Mouse (Mus musculus) megakaryocyte, embryonic 14.5 days (primary cell): Measurements from ENCODE around the gene Ambn. TPM values are rescaled to one million over a fixed set of nuclear protein-coding genes. Genes with fewer than 3 reads are reported as not detected.
"Not testable (repeated sequence)": the region's sequence is repeated elsewhere in the genome, so short reads cannot be mapped to it uniquely, and the experiment has no call there.

ENCODE experiments used
- H3K27me3 ChIP-seq: replicated peaks from 2 replicates; pipeline ENCODE3; 2012; ENCODE audit warnings: inconsistent platforms
- H3K36me3 ChIP-seq: replicated peaks from 2 replicates; pipeline ENCODE3; 2012; ENCODE audit warnings: low read length, inconsistent platforms, mixed read lengths
- H3K4me1 ChIP-seq: 2 replicates; pipeline ENCODE4 v1.6.1; 2012; ENCODE audit warnings: inconsistent platforms
- H3K4me3 ChIP-seq: replicated peaks from 2 replicates; pipeline ENCODE3; 2012; ENCODE audit warnings: moderate library complexity, mild to moderate bottlenecking, inconsistent platforms
- H3K9me3 ChIP-seq: 2 replicates; pipeline ENCODE4 v1.6.1; 2012; ENCODE audit warnings: inconsistent platforms
- FLI1 ChIP-seq: IDR thresholded peaks from 2 replicates; pipeline ENCODE4 v1.6.1; 2012; ENCODE audit warnings: low read length, inconsistent platforms, mixed read lengths
- GATA1 ChIP-seq: IDR thresholded peaks from 3 replicates; pipeline ENCODE4 v1.6.1; 2012; ENCODE audit warnings: mixed read lengths, low read length, inconsistent platforms, borderline replicate concordance
- polyA plus RNA-seq: library from polyadenylated mRNA; stranded (reverse); fragments of >175 nt; gene quantifications from 2 replicates; pipeline ENCODE4 v1.2.3, GENCODE M21; 2012; ENCODE audit warnings: low replicate concordance; ENCODE audit not compliant: insufficient read depth

Ambn gene
- polyA plus RNA-seq, result not detected in 2 replicates

GRCm38 (mm10) chr5:88455691-88456090 is at the start of gene Ambn:
TSS of gene Ambn (plus strand) at chr5:88455991.
- Histone ChIP-seq H3K4me3 (no peak within 1 kb of the TSS), H3K4me1 (no peaks in the 10 kb centered on the region), H3K36me3 (no peaks in the 10 kb centered on the region), H3K9me3 (peaks cover 3% of the 10 kb centered on the region; the same call in 1 of the 2 replicates), H3K27me3 (no peaks in the 10 kb centered on the region)
- no peak for TF ChIP-seq GATA1
- no peak for TF ChIP-seq FLI1

- Histone ChIP-seq H3K4me3 (no peak overlapping the region), H3K27me3 (no peaks in the 10 kb centered on the region), H3K4me1 (no peaks in the 10 kb centered on the region), H3K36me3 (no peaks in the 10 kb centered on the region), H3K9me3 (no peaks in the 10 kb centered on the region)
- TF ChIP-seq GATA1 (no peak), FLI1 (no peak)
These were observed 35.3 kb upstream of the Ambn start for GRCm38 (mm10) chr5:88420319-88421065.

GRCm38 (mm10) chr5:88424892-88425291 is 30.9 kb upstream of the Ambn start:
- not testable (repeated sequence) for H3K4me3 ChIP-seq, H3K4me1 ChIP-seq, H3K9me3 ChIP-seq, H3K36me3 ChIP-seq, H3K27me3 ChIP-seq

GRCm38 (mm10) chr5:88426753-88427152 is 29.0 kb upstream of the Ambn start:
- no peaks in the 10 kb centered on the region for H3K27me3 ChIP-seq
- H3K4me3 ChIP-seq, result no peak overlapping the region
- TF ChIP-seq FLI1 (no peak), GATA1 (no peak)

GRCm38 (mm10) chr5:88467471-88467870 is 11.7 kb downstream of the Ambn start:
- TF ChIP-seq GATA1 (no peak), FLI1 (no peak)
- no peaks in the 10 kb centered on the region for H3K9me3 ChIP-seq
- peaks cover 13% of the 10 kb centered on the region for H3K4me1 ChIP-seq
- no peaks in the 10 kb centered on the region for H3K36me3 ChIP-seq
- no peak overlapping the region for H3K4me3 ChIP-seq
- H3K27me3 ChIP-seq, result no peaks in the 10 kb centered on the region

More at GRCm38 (mm10) chr5:88426753-88427152, 29.0 kb upstream of the Ambn start:
- Histone ChIP-seq H3K36me3 (no peaks in the 10 kb centered on the region), H3K9me3 (no peaks in the 10 kb centered on the region), H3K4me1 (no peaks in the 10 kb centered on the region)

- H3K36me3 ChIP-seq, result no peaks in the 10 kb centered on the region
- peaks cover 13% of the 10 kb centered on the region for H3K4me1 ChIP-seq
- no peaks in the 10 kb centered on the region for H3K9me3 ChIP-seq
- H3K4me3 ChIP-seq, result no peak overlapping the region
- TF ChIP-seq FLI1 (no peak), GATA1 (no peak)
- H3K27me3 ChIP-seq, result no peaks in the 10 kb centered on the region
These were observed 13.3 kb downstream of the Ambn start for GRCm38 (mm10) chr5:88468807-88469704.

GRCm38 (mm10) chr5:88487675-88488074 is 31.9 kb downstream of the Ambn start, which contains the start of gene Enam:
TSS of gene Enam (plus strand) at chr5:88487975.
- no peaks in the 10 kb centered on the region for H3K27me3 ChIP-seq
- H3K36me3 ChIP-seq, result no peaks in the 10 kb centered on the region
- no peaks in the 10 kb centered on the region for H3K9me3 ChIP-seq
- TF ChIP-seq GATA1 (no peak), FLI1 (no peak)
- no peaks in the 10 kb centered on the region for H3K4me1 ChIP-seq
- no peak within 1 kb of the TSS for H3K4me3 ChIP-seq

GRCm38 (mm10) chr5:88489004-88489403 is 33.2 kb downstream of the Ambn start:
- Histone ChIP-seq H3K9me3 (no peaks in the 10 kb centered on the region), H3K27me3 (no peaks in the 10 kb centered on the region), H3K4me3 (no peak overlapping the region), H3K4me1 (no peaks in the 10 kb centered on the region), H3K36me3 (no peaks in the 10 kb centered on the region)
- TF ChIP-seq GATA1, result no peak
- no peak for TF ChIP-seq FLI1

GRCm38 (mm10) chr5:88491111-88491510 is 35.3 kb downstream of the Ambn start:
- H3K36me3 ChIP-seq, result no peaks in the 10 kb centered on the region
- no peaks in the 10 kb centered on the region for H3K4me1 ChIP-seq
- no peak overlapping the region for H3K4me3 ChIP-seq
- H3K9me3 ChIP-seq, result no peaks in the 10 kb centered on the region
- no peak for TF ChIP-seq GATA1
- TF ChIP-seq FLI1, result no peak
- H3K27me3 ChIP-seq, result no peaks in the 10 kb centered on the region

- Histone ChIP-seq H3K27me3 (no peaks in the 10 kb centered on the region), H3K4me1 (no peaks in the 10 kb centered on the region), H3K9me3 (no peaks in the 10 kb centered on the region), H3K4me3 (no peak overlapping the region), H3K36me3 (no peaks in the 10 kb centered on the region)
- no peak for TF ChIP-seq FLI1
- no peak for TF ChIP-seq GATA1
These were observed 44.0 kb downstream of the Ambn start for GRCm38 (mm10) chr5:88499781-88500180.
